Mouse (Mus musculus) embryonic facial prominence, embryonic 13.5 days (tissue): Measurements from ENCODE around the gene Ap4b1. TPM values are rescaled to one million over a fixed set of nuclear protein-coding genes. Genes with fewer than 3 reads are reported as not detected.

ENCODE experiments used
- ATAC-seq: fragments of 200-750 bp; cut with Nextera tagmentation; 2 replicates; pipeline ENCODE4 v1.8.0; 2017; ENCODE audit warnings: low read depth; ENCODE audit not compliant: insufficient number of reproducible peaks, insufficient read depth, low FRiP score, low TSS enrichment
- H3K27ac ChIP-seq: fragments of 300-500 bp; sonication (generic); 2 replicates; pipeline ENCODE4 v1.5.1; 2015; ENCODE audit warnings: moderate library complexity, mild to moderate bottlenecking, inconsistent platforms
- H3K27me3 ChIP-seq: fragments of 300-500 bp; sonication (generic); 2 replicates; pipeline ENCODE4 v1.6.1; 2015; ENCODE audit warnings: mild to moderate bottlenecking, inconsistent platforms
- H3K36me3 ChIP-seq: fragments of 300-500 bp; sonication (generic); 2 replicates; pipeline ENCODE4 v1.6.1; 2015; ENCODE audit warnings: mild to moderate bottlenecking, inconsistent platforms
- H3K4me1 ChIP-seq: fragments of 300-500 bp; sonication (generic); 2 replicates; pipeline ENCODE4 v1.6.1; 2015; ENCODE audit warnings: inconsistent platforms
- H3K4me2 ChIP-seq: fragments of 300-500 bp; sonication (generic); 2 replicates; pipeline ENCODE4 v1.6.1; 2015; ENCODE audit warnings: moderate library complexity, mild to moderate bottlenecking, inconsistent platforms
- H3K4me3 ChIP-seq: fragments of 300-500 bp; sonication (generic); 2 replicates; pipeline ENCODE4 v1.5.1; 2015; ENCODE audit warnings: mild to moderate bottlenecking, inconsistent platforms
- H3K9ac ChIP-seq: fragments of 300-500 bp; sonication (generic); 2 replicates; pipeline ENCODE4 v1.6.1; 2015; ENCODE audit warnings: mild to moderate bottlenecking, inconsistent platforms
- H3K9me3 ChIP-seq: fragments of 300-500 bp; sonication (generic); 2 replicates; pipeline ENCODE4 v1.6.1; 2016; ENCODE audit warnings: inconsistent platforms
- WGBS: fragments of 180-500 bp; shearing (Covaris S2); methylation state at CpG from one replicate; pipeline ENCODE4 v1.1.7; 2015; ENCODE audit warnings: mixed read lengths; 5-methylcytosine and 5-hydroxymethylcytosine counted together
- polyA plus RNA-seq: library from polyadenylated mRNA; unstranded; fragments of >200 nt; fragmentation: Nextera tagmentation; extraction: Ambion mirVana; gene quantifications from 2 replicates; pipeline ENCODE4 v1.2.1, GENCODE M21; 2015

Gene Ap4b1
- polyA plus RNA-seq: 19.6 and 22.2 TPM in 2 replicates

GRCm38 (mm10) chr3:103808891-103809798, at the start of gene Ap4b1, which contains the start of the genes Dclre1b and Gm43064:
Gene Ap4b1 (plus strand): TSS chr3:103809520.
Gene Dclre1b (minus strand): TSS chr3:103809444.
Gene Gm43064 (plus strand): TSS chr3:103809573.
- H3K36me3 ChIP-seq: peaks cover 35% of the 10 kb centered on the region
- WGBS: under 1% methylated on average over 58 of the region's 70 CpGs
- H3K4me2 ChIP-seq: peak within 1 kb of the TSS; percentile 74
- peak within 1 kb of the TSS; percentile 91 for H3K9ac ChIP-seq
- H3K9me3 ChIP-seq: no peaks in the 10 kb centered on the region
- peaks cover 9% of the 10 kb centered on the region for H3K4me1 ChIP-seq
- peak; percentile 93 for ATAC-seq
- peak within 1 kb of the TSS; percentile 78 for H3K4me3 ChIP-seq
- H3K27me3 ChIP-seq: no peaks in the 10 kb centered on the region
- H3K27ac ChIP-seq: peak within 1 kb of the TSS; percentile 88

DNA sequence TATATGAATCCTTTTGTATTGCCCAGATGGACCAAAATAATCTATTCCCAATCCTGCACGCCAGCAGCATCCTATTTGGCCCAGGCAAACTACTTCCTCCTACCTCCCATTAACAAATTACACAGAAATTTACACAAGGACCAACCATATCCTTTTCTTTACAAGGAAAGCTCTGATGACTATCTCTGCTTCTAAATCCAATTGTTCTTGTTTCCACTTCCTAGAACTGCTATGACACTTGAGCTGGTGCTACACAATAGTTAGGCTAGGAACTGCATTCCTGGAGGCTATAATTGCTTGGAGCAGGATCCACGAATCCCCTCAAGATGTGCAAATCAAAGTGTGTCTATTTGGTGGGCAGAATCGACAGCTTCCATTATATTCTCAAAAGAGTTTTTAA, 42.5 kb upstream of the Ap4b1 start:
- no peak overlapping the region for H3K27ac ChIP-seq
- no peak overlapping the region for H3K4me3 ChIP-seq
- 62% methylated on average over 3 of the region's 3 CpGs for WGBS
- no peaks in the 10 kb centered on the region for H3K9me3 ChIP-seq
- no peak overlapping the region for H3K9ac ChIP-seq
- no peaks in the 10 kb centered on the region for H3K27me3 ChIP-seq
- H3K36me3 ChIP-seq: peaks cover 51% of the 10 kb centered on the region
- no peak overlapping the region for H3K4me2 ChIP-seq
- no peak for ATAC-seq
- peaks cover 3% of the 10 kb centered on the region; the same call in 1 of the 2 replicates for H3K4me1 ChIP-seq

GRCm38 (mm10) chr3:103771531-103772130, 37.7 kb upstream of the Ap4b1 start:
- ATAC-seq: no peak
- no peak overlapping the region for H3K4me2 ChIP-seq
- H3K27me3 ChIP-seq: no peaks in the 10 kb centered on the region
- no peak overlapping the region for H3K9ac ChIP-seq
- peaks cover 7% of the 10 kb centered on the region for H3K4me1 ChIP-seq
- no peak overlapping the region for H3K4me3 ChIP-seq
- no peaks in the 10 kb centered on the region for H3K9me3 ChIP-seq
- 77% methylated on average over 9 of the region's 9 CpGs for WGBS
- no peak overlapping the region for H3K27ac ChIP-seq
- peaks cover 27% of the 10 kb centered on the region for H3K36me3 ChIP-seq

DNA sequence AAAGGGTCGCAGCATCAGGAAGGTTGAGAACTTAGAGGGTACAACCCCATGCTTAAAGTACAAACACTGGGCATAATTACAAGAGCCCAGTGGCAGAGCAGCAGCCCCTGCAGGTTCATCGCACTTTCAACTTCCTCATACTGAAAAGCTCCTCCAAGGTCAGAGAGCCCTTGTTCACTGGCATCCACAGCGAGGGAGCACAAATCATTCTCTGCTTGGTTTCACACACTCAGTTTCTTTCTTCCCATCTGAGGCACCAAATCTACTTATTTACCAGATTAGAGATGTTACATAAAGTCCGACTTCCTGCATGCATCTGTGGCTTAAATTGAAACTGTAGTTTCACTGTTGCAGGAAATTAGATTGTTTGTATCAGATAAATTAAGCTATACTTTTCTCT, 36.5 kb upstream of the Ap4b1 start:
- Histone ChIP-seq H3K9me3 (no peaks in the 10 kb centered on the region), H3K27me3 (no peaks in the 10 kb centered on the region), H3K27ac (no peak overlapping the region), H3K4me2 (no peak overlapping the region), H3K4me1 (peaks cover 7% of the 10 kb centered on the region), H3K4me3 (no peak overlapping the region), H3K36me3 (peaks cover 39% of the 10 kb centered on the region), H3K9ac (no peak overlapping the region)
- 83% methylated on average over 4 of the region's 4 CpGs for WGBS
- ATAC-seq: no peak

DNA sequence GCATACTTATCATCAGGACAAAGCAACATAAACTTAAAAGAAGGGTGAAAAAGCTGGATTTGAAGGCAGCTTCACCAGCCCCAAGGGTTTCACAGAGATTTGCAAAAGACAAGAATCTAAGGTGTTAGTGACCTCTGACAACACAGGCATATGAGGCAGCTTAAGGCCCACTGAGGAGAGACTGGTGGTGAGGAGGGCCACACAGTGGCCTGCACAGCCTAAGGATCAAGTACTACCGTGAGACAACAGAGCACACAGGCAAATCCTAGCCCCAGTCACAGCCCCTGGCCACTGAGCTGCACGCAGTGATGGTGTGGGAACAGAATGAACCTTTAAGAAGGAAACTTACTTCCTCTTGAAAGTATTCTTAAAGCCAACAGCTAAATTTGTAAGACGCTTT, 35.8 kb upstream of the Ap4b1 start:
- WGBS: 78% methylated on average over 3 of the region's 3 CpGs
- Histone ChIP-seq H3K4me1 (peaks cover 7% of the 10 kb centered on the region), H3K27ac (no peak overlapping the region), H3K4me3 (no peak overlapping the region), H3K36me3 (peaks cover 41% of the 10 kb centered on the region), H3K9ac (no peak overlapping the region), H3K9me3 (no peaks in the 10 kb centered on the region), H3K27me3 (no peaks in the 10 kb centered on the region), H3K4me2 (no peak overlapping the region)
- ATAC-seq: no peak

DNA sequence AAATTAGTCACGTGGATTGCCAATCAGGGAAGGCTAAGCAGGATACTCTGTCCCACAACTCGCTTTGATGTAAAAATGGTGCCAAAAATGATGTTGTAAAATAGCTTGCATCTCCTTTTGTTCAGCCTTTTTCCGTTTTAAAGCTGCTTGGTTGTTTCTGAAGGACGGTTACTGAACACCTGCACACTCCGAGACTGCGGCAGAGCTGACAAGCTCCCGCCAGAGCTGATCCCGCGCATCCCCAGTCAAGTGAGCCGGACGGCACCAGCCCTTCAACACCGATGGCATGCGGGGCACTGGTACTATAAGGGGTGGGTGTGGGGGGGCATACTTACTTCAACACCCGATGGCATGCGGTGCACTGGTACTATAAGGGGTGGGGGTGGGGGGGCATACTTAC, 35.3 kb upstream of the Ap4b1 start:
- H3K36me3 ChIP-seq: peaks cover 38% of the 10 kb centered on the region
- H3K27me3 ChIP-seq: no peaks in the 10 kb centered on the region
- H3K4me2 ChIP-seq: no peak overlapping the region
- H3K4me3 ChIP-seq: no peak overlapping the region
- H3K9ac ChIP-seq: no peak overlapping the region
- peaks cover 7% of the 10 kb centered on the region for H3K4me1 ChIP-seq
- ATAC-seq: no peak
- no peaks in the 10 kb centered on the region for H3K9me3 ChIP-seq
- WGBS: 90% methylated on average over 15 of the region's 15 CpGs
- no peak overlapping the region for H3K27ac ChIP-seq

DNA sequence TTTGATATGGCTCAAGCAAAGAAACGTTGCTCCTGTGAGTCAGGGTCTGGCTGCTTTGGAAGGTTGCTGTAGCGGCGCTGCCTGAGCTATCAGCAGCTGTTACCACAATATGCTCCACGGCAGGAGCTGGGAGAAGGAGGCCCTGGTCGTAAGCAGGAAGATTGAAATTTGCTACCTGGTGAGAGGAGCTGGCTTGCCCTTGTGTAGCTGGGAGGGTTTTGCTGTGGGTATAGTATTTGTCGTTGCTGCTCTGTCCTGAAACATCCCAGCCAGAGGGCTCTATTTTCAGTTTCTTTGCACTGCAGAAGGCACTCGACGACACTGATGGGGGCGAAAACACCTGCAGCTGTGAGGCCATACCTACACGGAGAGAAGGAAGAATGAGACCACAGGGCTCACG, 31.4 kb upstream of the Ap4b1 start:
- H3K4me2 ChIP-seq: no peak overlapping the region
- H3K4me1 ChIP-seq: peaks cover 2% of the 10 kb centered on the region; the same call in 1 of the 2 replicates
- WGBS: 90% methylated on average over 11 of the region's 11 CpGs
- H3K36me3 ChIP-seq: peaks cover 26% of the 10 kb centered on the region
- H3K27me3 ChIP-seq: no peaks in the 10 kb centered on the region
- H3K9ac ChIP-seq: no peak overlapping the region
- no peak overlapping the region for H3K27ac ChIP-seq
- H3K4me3 ChIP-seq: no peak overlapping the region
- no peaks in the 10 kb centered on the region for H3K9me3 ChIP-seq
- no peak for ATAC-seq

GRCm38 (mm10) chr3:103778660-103779059, 30.7 kb upstream of the Ap4b1 start:
- Histone ChIP-seq H3K9ac (no peak overlapping the region), H3K27ac (no peak overlapping the region), H3K4me1 (peaks cover 4% of the 10 kb centered on the region; the same call in 1 of the 2 replicates), H3K27me3 (no peaks in the 10 kb centered on the region), H3K9me3 (no peaks in the 10 kb centered on the region), H3K36me3 (peaks cover 23% of the 10 kb centered on the region), H3K4me2 (no peak overlapping the region), H3K4me3 (no peak overlapping the region)
- WGBS: 84% methylated on average over 6 of the region's 6 CpGs
- ATAC-seq: no peak

GRCm38 (mm10) chr3:103779183-103779582, 30.1 kb upstream of the Ap4b1 start:
- H3K4me3 ChIP-seq: no peak overlapping the region
- H3K9me3 ChIP-seq: no peaks in the 10 kb centered on the region
- no peak overlapping the region for H3K4me2 ChIP-seq
- H3K4me1 ChIP-seq: peaks cover 7% of the 10 kb centered on the region; the same call in 1 of the 2 replicates
- no peak overlapping the region for H3K27ac ChIP-seq
- 87% methylated on average over 7 of the region's 7 CpGs for WGBS
- ATAC-seq: no peak
- no peaks in the 10 kb centered on the region for H3K27me3 ChIP-seq
- no peak overlapping the region for H3K9ac ChIP-seq
- peaks cover 23% of the 10 kb centered on the region for H3K36me3 ChIP-seq

DNA sequence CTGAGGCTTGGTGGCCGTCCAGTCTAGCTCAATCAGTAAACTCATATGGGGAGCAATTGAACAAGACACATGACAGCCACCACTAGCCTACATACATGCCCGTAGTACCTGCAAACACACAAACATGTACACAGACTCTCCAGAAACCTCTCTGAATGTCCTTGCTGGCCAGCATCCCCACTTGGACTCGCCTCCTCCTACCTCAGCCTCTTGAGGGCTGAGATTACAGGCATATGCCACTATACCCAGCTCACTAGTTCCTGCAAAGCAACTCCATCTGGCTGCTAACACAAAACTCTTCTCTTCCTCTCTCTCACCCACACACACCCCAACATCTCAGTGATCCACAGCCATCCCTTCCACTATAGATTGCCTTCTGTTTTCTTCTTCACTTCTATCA, 29.0 kb upstream of the Ap4b1 start:
- peaks cover 7% of the 10 kb centered on the region; the same call in 1 of the 2 replicates for H3K4me1 ChIP-seq
- no peaks in the 10 kb centered on the region for H3K27me3 ChIP-seq
- no peak for ATAC-seq
- no peak overlapping the region for H3K4me2 ChIP-seq
- no peak overlapping the region for H3K27ac ChIP-seq
- no peak overlapping the region for H3K9ac ChIP-seq
- peaks cover 23% of the 10 kb centered on the region for H3K36me3 ChIP-seq
- H3K4me3 ChIP-seq: no peak overlapping the region
- WGBS: 87% methylated on average over 3 of the region's 3 CpGs
- no peaks in the 10 kb centered on the region for H3K9me3 ChIP-seq

- Histone ChIP-seq H3K4me3 (no peak overlapping the region), H3K36me3 (peaks cover 19% of the 10 kb centered on the region), H3K4me2 (no peak overlapping the region), H3K27ac (no peak overlapping the region), H3K9me3 (no peaks in the 10 kb centered on the region), H3K27me3 (no peaks in the 10 kb centered on the region), H3K9ac (no peak overlapping the region), H3K4me1 (peaks cover 7% of the 10 kb centered on the region; the same call in 1 of the 2 replicates)
- ATAC-seq: no peak
- WGBS: 82% methylated on average over 5 of the region's 5 CpGs
Measured at GRCm38 (mm10) chr3:103780777-103781176, 28.5 kb upstream of the Ap4b1 start.
